9 mouse cellular contexts compared by ENCODE assay signal in genomic region chr16:43303245-43304197, GRCm38 (mm10).
A peak's percentile ranks its signal among the peaks of the same experiment; 100 is the strongest.
DNase-seq lines count a peak whose midpoint lies in the region; ATAC-seq and TF ChIP-seq lines count a peak whose summit lies in the region.
"Had no signal": no experiment of that assay in that cellular context is flagged by ENCODE, and none has a peak within 500 bp of the region (broad histone marks: within the 10 kb centered on the region; RNA-seq: fewer than 3 reads in every experiment).

No protein-coding gene starts in this region.

- peaks cover 8% of the 10 kb centered on the region for H3K36me3 ChIP-seq in heart, adult 2 months (ENCODE audit: control insufficient read depth, insufficient read depth, low read length)
- H3K36me3 ChIP-seq in kidney, embryonic 15.5 days, result no peaks in the 10 kb centered on the region
- no peaks in the 10 kb centered on the region for H3K36me3 ChIP-seq in hindbrain, embryonic 12.5 days
- H3K36me3 ChIP-seq: liver, embryonic 15.5 days had no signal

- intact Hi-C loops in heart, adult 2 months (cut with DNase I), result loop anchor here (1.0 kb wide), 1 partner anchor 60 kb away; no protein-coding TSS in a partner anchor

- no peaks in the 10 kb centered on the region for H3K9me3 ChIP-seq in kidney, embryonic 15.5 days (replicated peaks)
- H3K9me3 ChIP-seq in hindbrain, embryonic 12.5 days (replicated peaks), result no peaks in the 10 kb centered on the region
- H3K9me3 ChIP-seq: liver, embryonic 15.5 days had no signal

- no peak for TF ChIP-seq EP300 in heart, adult 2 months (IDR thresholded peaks at IDR 0.05; ENCODE audit: insufficient read depth, low read depth, low read length)

- TF ChIP-seq CTCF in heart, adult 2 months (IDR thresholded peaks at IDR 0.05), result peak; percentile 40

- 42% methylated on average over 9 of the region's 9 CpGs for WGBS in heart, adult 2 months
- 32% methylated on average over 9 of the region's 9 CpGs for WGBS in kidney, embryonic 15.5 days
- 52% methylated on average over 9 of the region's 9 CpGs for WGBS in hindbrain, embryonic 12.5 days

- no peak overlapping the region for H3K4me2 ChIP-seq in kidney, embryonic 15.5 days
- H3K4me2 ChIP-seq in hindbrain, embryonic 12.5 days (replicated peaks), result no peak overlapping the region
- H3K4me2 ChIP-seq: liver, embryonic 15.5 days had no signal

- H3K9ac ChIP-seq in heart, adult 2 months (ENCODE audit: low read depth, low read length), result peak overlapping the region; percentile 57
- H3K9ac ChIP-seq in kidney, embryonic 15.5 days, result no peak overlapping the region
- H3K9ac ChIP-seq in hindbrain, embryonic 12.5 days, result no peak overlapping the region
- H3K9ac ChIP-seq: liver, embryonic 15.5 days had no signal

- H3K79me2 ChIP-seq in heart, adult 2 months (replicated peaks; ENCODE audit: control insufficient read depth, insufficient read depth, low read length), result no peaks in the 10 kb centered on the region

- no peaks in the 10 kb centered on the region for H3K27me3 ChIP-seq in heart, adult 2 months (ENCODE audit: control insufficient read depth, insufficient read depth, low read length)
- no peaks in the 10 kb centered on the region for H3K27me3 ChIP-seq in kidney, embryonic 15.5 days
- no peaks in the 10 kb centered on the region for H3K27me3 ChIP-seq in hindbrain, embryonic 12.5 days
- H3K27me3 ChIP-seq: liver, embryonic 15.5 days had no signal

- H3K27ac ChIP-seq in heart, adult 2 months, result peak overlapping the region; percentile 83
- peak overlapping the region; percentile 76 for H3K27ac ChIP-seq in kidney, embryonic 15.5 days
- H3K27ac ChIP-seq in hindbrain, embryonic 12.5 days, result no peak overlapping the region
- H3K27ac ChIP-seq: liver, embryonic 15.5 days had no signal

- no peak overlapping the region for H3K4me3 ChIP-seq in heart, adult 2 months
- no peak overlapping the region for H3K4me3 ChIP-seq in kidney, embryonic 15.5 days (replicated peaks)
- no peak overlapping the region for H3K4me3 ChIP-seq in hindbrain, embryonic 12.5 days
- H3K4me3 ChIP-seq: liver, embryonic 15.5 days had no signal

- no peak for DNase-seq in cerebellum, postnatal 4 days (ENCODE audit: low spot score in 2 of 2)
- peak; percentile 25 to 36 for DNase-seq in urinary bladder, postnatal 36 days (ENCODE audit: low spot score in 2 of 2)
- no peak for DNase-seq in urinary bladder, adult 2 months (ENCODE audit: low spot score)
- peak; percentile 44 to 67 for DNase-seq in heart, adult 2 months
- DNase-seq in skeletal muscle tissue, adult 2 months (ENCODE audit: low read depth, low spot score), result peak; percentile 82

- peak; percentile 97 for ATAC-seq in cerebellum, adult (ENCODE audit: insufficient number of reproducible peaks, low FRiP score, low TSS enrichment)
- peak; percentile 96 for ATAC-seq in kidney, embryonic 15.5 days (replicated peaks; ENCODE audit: low FRiP score)
- no peak for ATAC-seq in hindbrain, embryonic 12.5 days (ENCODE audit: low FRiP score)

- TF ChIP-seq POLR2A in heart, adult 2 months (IDR thresholded peaks at IDR 0.05; ENCODE audit: insufficient read depth, low read depth, low read length), result no peak; the same call in 1 of the 2 replicates

- peaks cover 8% of the 10 kb centered on the region for H3K4me1 ChIP-seq in heart, adult 2 months (ENCODE audit: control insufficient read depth, insufficient read depth, low read length)
- H3K4me1 ChIP-seq in kidney, embryonic 15.5 days, result peaks cover 12% of the 10 kb centered on the region
- H3K4me1 ChIP-seq in hindbrain, embryonic 12.5 days, result peaks cover 3% of the 10 kb centered on the region; the same call in 1 of the 2 replicates
- H3K4me1 ChIP-seq: liver, embryonic 15.5 days had no signal

Comparison
In these comparisons a context has a peak if more than half of its experiments do, and no peak if none do; other contexts are left out.
1. DNase-seq: peak in urinary bladder, postnatal 36 days (2 of 2), heart, adult 2 months (2 of 2) and skeletal muscle tissue, adult 2 months (single experiment); none in cerebellum, postnatal 4 days (0 of 2) and urinary bladder, adult 2 months (single experiment).